Mouse (Mus musculus): ENCODE measurements around the gene Apof.
A peak's percentile ranks its signal among the peaks of the same experiment; 100 is the strongest.

DNA sequence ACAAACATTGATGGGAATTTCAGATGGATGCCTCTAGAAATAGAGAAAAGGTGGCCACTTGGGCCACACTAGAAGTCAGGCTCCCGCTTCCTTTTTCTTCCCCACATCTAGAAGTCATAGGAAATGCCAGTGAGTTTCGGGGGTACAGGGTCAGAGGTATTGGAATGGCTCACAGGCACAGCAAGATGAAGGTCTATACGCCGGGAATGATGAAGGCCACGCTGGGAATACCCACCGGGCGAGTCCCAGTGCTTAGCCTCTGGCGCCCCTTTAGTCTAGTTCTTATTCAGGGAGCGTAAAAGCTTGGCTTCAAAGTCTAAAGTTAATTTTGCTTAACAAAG lies 34.3 kb downstream of the Apof start:
- TF ChIP-seq JUN (IDR thresholded peaks at IDR 0.05; ENCODE audit: insufficient read depth, low read depth, low read length): 0 out of 2 replicates have a peak, but pooled peaks have one; percentile 18
- no peak for TF ChIP-seq CTCF (conservative IDR thresholded peaks at IDR 0.05 in 1 of 2, IDR thresholded peaks at IDR 0.05 in 1 of 2; ENCODE audit: low read depth in 2 of 2, low read length in 2 of 2)
- TF ChIP-seq POLR2A (IDR thresholded peaks at IDR 0.05; ENCODE audit: low read depth, low read length): no peak
- TF ChIP-seq RAD21 (IDR thresholded peaks at IDR 0.05; ENCODE audit: low read depth, low read length): no peak
